Mouse (Mus musculus) olfactory bulb, adult 2 months (tissue): ENCODE data around the gene Prdm13.

ENCODE experiments used
- CTCF ChIP-seq: fragments of 200-500 bp; IDR thresholded peaks from 2 replicates; pipeline ENCODE4 v1.5.1; 2012; ENCODE audit warnings: low read depth, mild to moderate bottlenecking, low read length, moderate library complexity; ENCODE audit not compliant: insufficient read depth
- POLR2A ChIP-seq: fragments of 200-500 bp; IDR thresholded peaks from 2 replicates; pipeline ENCODE4 v1.6.1; 2012; ENCODE audit warnings: mild to moderate bottlenecking, low read depth, low read length, moderate library complexity; ENCODE audit not compliant: insufficient read depth

GRCm38 (mm10) chr4:21665961-21666360 lies 19.8 kb downstream of the Prdm13 start:
- TF ChIP-seq CTCF, result no peak
- TF ChIP-seq POLR2A, result no peak
